Mouse (Mus musculus): ENCODE results near the gene Hs3st3a1.

Hs3st3a1 gene

DNA sequence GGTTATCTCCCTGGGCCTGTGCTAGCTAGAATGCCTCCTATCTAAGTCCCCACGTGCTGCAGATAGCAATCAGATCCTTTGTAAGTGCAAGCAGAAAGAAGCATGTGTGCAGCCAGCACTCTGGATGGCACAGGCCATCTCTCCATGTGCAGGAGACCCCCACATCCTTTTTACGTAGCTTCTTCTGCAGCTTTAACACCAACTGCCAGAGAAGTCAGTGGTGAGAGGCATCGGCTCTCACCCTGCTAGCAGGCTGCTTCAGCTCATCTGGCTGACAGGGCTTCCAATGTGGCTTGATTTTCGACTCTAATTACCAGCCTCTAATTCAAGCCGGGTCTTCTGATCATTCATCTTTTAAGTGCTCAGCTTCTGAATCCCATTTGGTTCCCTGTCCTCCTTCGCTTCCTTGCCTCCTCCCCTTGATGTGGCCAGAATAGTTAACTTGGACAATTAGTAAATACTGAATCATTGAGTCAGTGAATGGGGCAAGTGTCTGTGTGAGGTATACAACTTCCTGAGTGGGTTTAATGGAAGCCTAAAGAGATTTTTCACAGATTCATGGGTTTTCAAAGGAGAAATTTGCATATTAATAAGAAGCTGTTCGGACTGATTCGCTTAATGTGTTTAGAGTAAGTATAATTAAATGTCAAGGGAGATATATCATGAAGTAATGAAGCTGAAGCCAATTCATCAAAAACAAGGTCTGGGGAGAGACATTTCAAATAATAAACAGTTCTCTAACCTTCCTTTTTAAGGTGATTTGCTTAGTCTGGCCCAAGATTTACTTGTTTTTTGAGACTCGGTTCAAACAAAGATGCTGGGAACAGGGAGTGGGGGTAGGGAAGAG is 54.7 kb downstream of the Hs3st3a1 start:
- peak; percentile 28 for DNase-seq

DNA sequence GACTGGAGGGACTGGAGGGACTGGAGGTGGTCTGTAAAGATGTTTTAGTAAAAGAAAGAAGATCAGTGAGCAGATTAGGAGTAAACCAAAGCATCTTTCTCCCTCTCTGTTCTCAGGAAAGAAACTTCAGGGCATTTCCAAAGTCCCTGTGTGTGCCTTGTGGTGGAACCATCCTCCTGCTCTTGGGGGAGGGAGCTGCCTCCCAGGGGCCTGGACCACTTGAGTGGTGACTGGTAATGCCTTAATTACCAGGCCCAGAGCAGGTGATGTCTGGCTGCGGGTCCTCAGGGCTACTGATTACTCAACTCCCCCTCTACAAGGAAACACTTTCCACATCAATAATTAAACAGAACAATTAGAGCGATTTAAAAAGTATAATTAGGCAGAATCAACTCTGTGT is 59.3 kb downstream of the Hs3st3a1 start:
- no peak for DNase-seq

DNA sequence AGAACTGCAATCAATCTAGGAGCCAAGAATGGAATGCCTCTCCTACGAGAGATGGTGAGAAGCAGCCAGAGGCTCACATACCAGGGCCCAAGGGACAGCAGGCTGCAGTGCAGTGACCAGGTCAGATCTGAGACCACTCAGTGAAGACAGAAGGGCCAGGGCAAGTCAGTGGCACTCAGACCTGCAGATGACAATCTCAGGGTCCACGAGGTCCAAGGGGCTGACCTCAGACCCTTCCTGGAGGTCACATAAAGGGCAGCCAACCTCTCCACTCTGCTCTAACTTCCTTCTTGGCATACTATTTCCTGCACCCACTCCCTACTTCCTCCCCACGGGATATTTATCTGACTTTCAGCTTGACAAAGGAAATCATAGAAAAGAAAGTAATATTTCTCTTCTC is 60.8 kb downstream of the Hs3st3a1 start:
- DNase-seq = no peak

DNA sequence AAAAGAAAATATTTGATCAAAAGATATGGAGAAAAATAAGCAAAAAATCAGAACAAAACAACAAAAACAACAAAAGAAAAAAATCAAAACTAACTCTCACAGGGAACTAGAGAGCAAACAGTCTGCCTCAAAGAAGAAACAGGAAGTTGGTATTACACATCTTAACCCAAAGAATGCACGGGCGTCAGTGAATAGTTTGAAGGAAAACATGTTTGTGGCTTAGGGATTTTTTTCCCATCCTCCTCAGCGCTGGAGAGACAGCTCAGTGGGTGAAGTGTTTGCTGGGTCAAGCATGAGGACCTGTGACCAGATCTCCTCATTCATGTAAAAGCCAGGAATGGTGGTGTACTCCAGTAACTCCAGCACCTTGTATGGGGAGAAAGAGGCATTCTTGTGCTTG is 61.5 kb downstream of the Hs3st3a1 start:
- DNase-seq = no peak

DNA sequence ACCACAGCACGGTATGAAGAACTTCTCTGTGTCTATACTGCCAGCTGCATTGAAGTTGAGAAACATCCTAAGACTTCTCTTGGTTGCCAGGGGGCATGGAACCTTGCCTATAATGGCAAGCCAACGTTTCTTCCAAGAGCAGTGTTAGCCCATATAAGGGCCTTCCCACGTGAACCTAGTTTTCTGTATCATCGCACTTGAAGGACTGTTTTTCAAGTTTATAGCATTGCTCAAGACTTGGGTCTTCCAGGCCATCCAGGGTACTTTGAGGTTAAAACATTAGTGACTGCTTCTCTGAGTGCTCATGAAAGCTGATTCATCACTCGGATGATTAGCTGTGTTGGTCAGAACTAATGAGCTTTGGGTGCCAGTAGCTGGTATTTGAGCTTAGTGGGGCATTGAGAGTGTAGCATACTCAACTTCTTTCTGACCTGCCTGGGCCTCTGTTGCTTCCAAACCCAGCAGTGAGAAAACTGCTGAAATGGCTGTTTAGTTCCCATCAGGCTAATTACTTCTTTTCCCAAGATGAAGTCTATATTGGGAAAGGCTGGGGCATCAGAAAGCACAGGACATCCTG is 65.5 kb downstream of the Hs3st3a1 start:
- no peak for DNase-seq

DNA sequence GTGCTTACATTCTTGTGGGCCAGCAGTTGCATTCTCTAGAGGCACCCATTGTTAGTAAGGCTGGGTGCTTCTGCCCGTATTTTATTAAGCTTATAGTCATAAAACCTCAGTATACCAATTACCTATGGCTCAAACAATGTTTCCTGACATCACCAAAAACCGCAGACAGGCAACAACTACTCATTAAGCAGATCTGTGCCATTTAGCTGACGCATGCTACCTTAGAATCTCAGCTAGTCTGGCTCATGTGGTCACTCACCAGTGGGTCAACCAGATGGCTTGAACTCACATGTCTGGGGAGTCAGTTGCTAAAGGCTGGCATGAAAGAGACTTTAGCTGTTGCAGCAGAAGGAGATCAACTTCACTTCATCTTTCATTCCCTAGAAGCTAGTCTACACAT is 67.9 kb downstream of the Hs3st3a1 start:
- no peak for DNase-seq

DNA sequence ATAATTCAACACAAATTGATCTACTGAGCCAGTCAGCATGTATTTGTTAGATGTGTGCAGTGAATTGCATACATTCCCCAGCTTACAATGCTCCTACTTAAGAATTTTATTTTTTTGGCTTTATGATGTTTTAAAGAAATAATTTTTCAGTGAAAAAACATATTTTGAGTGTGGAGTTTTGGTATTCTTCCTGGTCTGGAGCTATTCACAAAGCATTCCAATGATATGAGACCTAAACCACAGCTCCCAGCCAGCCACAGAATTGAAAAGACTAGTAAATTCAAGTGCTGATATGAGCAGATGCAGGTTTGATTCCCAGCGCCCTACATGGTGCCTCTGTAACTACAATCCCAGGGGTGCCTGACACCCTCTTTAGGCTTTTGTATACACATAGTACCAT is 70.8 kb downstream of the Hs3st3a1 start:
- DNase-seq = no peak

DNA sequence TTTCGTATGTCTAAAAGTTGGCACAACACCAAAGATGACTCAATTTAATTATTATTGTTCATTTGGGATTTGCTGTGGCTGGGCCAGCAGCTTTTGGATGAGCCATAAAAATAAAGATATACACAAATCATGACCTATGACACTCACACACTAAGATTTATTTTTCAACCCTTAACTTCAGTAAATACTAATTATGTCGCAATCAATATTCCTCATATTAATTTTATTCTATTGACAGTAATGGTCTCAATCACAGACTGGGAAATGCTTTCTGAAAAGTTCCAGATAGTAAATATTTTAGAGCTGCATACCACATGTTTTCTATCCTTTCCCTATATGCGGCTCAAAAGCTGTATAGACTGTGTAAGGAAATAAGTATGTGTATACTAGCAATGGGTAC is 71.9 kb downstream of the Hs3st3a1 start:
- DNase-seq = no peak

DNA sequence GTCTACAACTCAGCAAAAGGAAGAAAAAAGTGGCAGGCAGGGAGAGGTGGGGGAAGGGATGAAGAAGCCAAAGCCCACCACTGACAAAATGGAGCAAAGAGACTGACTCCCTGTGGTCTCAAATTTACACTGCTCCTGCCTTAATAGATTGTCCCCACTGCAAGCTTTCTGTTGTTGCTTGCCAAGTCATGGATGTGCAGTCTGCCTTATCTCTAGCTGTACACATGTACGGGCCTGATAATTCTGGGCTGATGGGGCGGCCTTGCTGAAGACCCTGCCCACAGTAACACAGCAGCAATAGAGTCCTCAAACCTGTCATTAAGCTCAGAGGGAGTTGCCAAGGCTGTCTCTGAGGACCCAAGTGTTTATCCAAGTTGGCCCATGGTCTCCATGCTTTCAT is 74.0 kb downstream of the Hs3st3a1 start:
- no peak for DNase-seq

DNA sequence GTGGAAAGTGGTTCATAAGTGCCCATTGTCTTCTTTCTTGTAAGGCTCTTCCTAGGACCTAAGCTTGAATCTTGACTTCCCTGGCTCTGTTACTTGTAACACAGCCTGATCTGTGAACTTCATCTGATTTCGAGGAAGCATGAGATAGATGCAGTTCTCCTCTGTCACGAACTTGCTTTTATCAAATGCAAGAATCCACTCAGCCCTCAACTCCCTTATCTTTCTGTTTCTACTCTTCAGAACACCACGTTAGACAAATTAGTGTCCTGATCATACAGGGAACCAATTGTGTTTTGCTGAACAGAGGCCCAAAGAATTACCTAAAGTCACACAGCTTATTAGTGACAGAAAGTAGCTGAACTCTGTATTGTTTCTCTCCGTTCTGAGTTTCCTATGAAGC is 77.2 kb downstream of the Hs3st3a1 start:
- no peak for DNase-seq

DNA sequence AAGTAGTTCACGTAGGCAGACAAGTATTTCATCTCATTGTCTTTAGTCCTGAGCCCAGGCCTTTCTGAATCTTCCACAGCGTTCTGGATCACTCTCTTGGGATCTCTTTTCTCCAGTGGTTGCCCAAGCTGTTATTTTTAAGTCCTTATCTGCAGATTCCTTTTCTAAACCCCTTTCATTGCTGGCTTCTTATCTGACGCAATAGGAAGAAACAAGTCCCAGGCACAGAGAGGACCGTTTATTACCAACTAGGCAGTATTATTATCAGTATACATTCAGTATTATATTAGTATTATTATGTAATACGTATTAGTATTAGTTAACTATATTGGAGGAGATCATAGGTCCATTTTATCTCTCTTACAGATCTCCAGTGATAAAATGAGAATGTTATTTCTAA is 78.3 kb downstream of the Hs3st3a1 start:
- no peak for DNase-seq

DNA sequence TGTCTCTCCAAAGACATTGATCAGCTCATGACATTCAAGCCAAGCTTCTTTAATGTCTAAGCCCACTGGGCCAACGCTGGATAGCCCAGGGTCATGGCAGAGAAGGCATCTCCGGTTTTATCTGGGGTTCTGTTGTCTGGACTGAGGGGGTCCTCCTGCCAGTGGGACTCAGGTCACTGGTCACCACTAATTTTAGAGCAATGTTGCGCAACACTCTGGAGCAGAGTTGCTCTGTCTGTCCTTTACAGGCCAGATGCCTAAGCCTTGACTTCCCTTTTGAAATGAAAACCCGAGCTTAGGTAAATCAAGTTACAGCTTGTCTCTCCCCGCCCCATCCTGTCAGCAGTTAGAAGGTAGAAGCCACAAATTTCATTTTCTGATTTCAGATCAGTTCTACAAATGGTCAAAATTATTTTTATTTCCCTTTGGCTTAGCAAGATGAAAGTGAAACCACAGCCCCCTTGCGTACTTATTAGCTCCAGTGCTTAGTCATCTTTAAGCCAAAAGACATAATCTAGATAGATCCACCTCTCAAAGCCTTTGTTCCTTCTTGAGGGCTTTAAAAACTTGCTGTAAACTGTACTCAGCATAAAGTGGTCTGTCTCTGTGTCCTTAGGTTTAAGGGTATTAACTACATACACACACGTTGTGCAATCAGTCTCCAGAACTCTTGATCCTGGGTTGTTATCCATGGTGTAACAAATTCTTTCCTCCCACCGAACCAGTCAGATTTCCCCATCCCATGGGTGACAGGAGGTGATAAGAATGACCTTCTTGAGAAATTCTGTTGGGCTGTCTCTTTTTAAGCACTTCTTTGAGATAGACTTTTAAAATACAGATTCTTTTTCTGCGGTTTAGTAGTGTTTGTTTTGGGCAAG is 81.8 kb downstream of the Hs3st3a1 start:
- DNase-seq = no peak

DNA sequence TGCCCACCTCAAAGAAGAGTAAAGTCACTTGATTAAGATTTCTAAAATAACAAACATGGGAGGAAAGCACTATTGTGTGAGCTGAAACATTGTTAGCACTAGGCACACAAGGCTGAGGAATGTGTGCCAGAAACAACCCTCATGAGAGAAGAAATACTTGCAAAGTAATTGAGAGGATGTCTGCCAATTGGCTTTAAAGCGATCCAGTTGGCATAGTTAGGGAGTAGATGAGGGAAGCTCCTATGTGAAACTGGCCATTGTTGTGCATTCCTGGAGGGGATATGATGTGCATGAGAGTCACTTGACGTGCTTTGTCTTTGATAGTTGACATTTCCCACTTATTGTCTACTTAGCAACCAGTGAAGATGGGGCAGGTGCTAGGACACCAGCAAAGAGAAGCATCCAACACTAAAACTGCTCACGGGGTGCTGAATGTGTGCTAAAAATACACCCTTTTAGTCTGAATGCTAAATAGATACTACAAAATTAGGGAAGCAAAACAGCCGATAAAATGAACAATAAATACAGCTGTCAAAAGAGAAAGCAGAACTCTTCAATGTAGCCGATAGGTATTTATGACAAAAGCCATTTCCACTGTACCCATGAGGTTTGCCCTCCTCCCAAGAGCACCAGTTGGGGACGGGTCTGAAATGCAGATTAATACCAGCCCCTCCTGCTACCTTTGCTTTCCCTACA is 83.2 kb downstream of the Hs3st3a1 start:
- DNase-seq = no peak

DNA sequence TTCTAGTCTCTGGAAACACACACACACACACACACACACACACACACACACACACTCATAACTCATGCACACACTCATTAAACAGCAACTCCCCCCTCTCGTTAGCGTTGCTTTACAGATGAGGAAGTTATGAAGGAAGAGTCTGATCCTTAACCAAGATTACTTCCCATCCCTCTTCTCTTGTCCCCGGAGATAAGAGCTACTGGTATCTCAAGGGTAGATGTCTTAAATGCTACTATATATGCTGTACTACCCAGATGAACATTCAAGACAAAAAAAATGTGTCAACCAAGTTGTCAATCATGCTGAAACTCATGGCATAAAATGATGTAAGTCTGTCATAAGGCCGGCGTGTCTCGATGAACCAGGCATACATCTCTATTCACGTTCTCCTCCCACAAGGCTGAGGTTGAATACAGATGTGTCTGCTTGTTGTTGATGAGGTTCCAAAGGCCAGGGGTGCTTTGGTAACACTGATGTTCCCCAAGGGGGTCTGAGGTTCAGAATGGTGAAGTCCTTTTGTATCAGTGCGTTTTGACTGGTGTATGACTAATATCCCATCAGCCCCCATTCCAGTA is 89.0 kb downstream of the Hs3st3a1 start:
- no peak for DNase-seq

DNA sequence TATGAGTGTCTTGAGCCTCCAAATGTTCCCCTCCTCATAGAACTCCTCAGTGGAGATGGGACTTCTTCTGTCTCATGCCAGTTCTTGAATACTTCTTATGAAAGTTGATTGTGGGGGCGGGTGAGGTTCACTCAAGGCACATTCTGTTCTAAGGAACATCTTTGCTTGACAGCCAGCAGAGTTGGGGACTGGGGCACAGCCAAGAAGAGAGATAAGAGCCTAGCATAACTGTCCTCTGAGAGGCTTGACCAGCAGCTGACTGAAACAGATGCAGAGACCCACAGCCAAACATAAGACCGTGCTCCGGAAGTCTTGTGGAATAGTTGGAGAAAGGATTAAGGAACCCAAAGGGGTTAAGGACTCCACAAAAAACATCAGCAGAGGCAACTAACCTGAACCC is 102.1 kb downstream of the Hs3st3a1 start:
- DNase-seq = no peak

DNA sequence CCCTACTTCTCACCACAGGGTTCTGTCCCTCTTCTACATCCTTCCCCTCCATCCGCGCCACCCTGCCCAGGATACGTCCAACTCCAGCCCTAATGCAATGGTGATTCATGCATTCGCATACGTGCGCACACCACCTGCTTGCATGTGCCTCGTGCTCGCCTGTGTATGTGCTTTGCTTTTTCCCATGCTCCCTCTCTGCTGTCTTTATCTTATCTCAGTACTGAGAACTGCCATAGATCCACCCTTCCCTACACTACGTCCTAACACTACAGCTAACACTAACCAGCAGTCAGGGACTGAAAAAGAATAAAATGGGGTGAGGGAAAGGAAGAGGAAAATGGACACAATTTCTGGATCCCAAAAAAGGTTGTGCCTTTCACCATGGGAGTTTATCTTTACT is 106.7 kb downstream of the Hs3st3a1 start:
- no peak for DNase-seq

DNA sequence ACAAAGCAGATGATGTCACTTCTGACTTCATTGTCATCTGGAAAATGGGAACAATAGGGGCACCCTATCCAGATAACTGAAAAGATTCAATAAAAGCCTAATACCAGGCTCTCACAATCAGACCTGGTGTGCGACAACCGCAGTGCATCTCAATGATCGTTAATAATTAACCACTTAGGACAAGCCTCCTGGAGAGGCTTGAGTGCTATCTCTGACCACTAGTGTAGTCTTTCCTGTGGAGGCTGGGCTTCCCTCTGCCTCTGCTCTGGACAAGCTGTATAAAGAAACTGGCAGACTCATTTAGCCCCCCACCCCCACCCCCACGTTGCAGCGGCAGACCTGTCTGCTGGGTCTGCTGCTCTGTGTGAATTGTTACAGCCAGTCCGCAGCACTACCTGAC is 107.2 kb downstream of the Hs3st3a1 start:
- DNase-seq = no peak

DNA sequence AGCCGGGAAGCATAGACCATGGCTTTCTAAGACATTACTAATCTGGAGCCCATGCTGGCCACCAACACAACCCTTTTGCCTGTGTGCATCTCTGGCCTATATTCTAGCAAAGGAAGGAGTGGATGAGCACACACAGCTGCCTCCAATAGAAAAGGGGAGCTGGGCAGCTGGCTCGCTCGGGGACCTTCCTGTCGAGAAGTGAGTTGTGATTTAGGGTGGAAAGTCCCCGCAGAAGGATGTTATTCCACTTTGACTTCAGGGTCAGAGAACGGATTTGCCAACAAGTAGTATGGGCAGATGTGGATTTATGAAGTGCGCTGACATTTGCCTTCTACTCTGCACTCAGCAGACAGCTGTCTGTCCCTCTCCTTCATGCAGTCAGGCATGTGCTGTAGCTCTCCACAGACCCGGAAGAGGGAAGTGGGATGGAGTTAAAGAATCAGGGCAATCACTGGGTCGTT is 108.1 kb downstream of the Hs3st3a1 start:
- peak; percentile 24 for DNase-seq

DNA sequence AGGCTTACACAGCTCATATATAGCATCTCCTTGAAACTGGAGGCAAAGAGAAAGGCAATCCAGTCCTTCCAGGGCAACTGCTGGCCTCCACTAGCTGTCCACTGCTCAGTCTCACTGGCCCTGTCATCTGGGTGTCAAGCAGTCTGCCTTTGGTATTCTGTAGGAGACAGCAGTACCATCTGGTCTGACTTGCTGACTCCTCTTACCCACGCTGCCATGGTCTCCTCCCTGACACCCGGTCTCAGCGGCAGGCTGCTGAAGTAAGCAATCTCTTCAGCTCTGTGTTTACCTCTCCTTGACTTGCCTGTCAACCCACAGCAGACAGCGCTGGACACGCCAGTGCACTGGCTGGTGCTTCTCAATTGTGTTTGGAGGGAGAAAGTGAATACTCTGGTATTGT is 109.1 kb downstream of the Hs3st3a1 start:
- DNase-seq = no peak

DNA sequence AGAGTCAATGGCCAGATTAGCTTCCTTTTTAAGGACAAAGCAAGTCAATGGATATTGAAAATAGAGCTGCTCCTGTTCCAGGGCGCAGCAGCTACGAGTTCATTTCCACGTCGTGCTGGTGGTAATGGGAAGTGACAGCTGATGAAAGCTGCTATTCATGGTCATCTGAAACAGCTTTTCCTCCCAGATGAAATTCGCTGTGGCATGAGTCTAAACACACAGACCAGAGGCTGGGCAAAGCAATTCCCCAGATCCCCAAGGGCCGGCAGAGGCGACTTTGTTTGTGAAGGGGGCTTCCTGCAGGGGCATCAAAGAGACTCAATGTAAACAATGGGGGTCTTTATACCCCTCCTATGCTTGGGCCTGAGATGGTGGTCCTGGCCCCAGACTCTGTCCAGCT is 114.2 kb downstream of the Hs3st3a1 start:
- DNase-seq = peak; percentile 66

DNA sequence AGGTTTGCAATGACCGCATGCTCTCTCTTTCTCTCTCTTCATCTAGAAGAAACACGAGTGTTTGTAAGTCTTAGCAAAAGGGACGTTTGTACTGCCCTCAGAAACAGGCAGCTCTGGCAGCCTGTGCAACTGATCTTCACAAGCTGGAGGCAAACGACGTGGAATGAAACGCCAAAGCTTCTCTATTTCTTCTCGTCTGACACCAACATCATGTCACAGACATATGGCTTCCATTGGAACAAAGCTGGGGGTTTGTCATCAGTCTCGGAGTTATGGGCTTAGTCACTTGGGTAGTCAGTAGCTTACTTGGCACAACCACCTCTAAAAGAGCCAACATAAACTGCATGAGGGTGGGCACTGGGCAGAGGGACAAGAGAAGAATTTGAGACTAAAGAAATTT is 114.8 kb downstream of the Hs3st3a1 start:
- no peak for DNase-seq

DNA sequence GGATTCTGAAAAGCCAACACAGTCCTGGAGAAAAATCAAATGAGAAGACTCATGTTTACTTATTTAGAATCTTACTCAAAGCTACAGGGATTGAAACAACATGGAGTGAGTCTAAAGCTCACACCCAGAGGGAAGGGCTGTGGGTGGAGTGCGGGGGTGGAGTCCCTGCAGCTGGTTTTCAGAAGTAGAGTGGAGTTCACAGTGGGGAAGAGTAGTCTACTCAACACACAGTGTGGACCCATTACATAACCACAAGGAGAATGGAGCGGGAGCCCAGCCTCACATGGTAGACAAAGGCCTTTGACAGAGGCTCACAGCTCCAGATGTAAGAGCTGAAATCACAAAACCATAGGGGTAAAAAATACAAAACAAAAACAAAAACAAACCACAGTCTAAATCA is 123.2 kb downstream of the Hs3st3a1 start:
- no peak for DNase-seq

DNA sequence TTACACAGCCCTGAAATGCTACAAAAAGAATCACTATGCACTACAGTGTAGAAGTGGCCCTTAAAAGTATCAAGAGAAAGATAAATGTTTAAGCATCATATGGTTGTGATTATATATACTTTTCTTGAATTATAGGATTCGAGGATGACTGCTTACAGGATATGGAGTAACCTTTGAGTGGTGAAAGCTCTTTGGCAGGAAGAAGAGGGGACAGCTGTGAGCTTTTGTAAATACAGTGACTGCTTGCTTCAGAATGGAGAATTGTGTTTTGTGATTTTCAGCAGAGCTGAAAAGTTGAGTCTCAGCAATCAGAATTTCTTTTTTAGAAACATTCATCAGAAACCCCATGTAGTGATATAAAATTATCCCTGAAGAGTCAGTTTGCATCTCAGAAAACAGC is 124.3 kb downstream of the Hs3st3a1 start:
- no peak for DNase-seq

Measured in embryo, embryonic 11 days (tissue).